Mouse (Mus musculus) myocyte (in vitro differentiated cells): ENCODE results near the gene Rimbp3.
"Not testable (repeated sequence)": the region's sequence is repeated elsewhere in the genome, so short reads cannot be mapped to it uniquely, and the experiment has no call there.

Source experiments
- CEBPB ChIP-seq: IDR thresholded peaks from 2 replicates; pipeline ENCODE4 v1.6.1; 2011; ENCODE audit warnings: mild to moderate bottlenecking, moderate library complexity; ENCODE audit not compliant: poor library complexity, insufficient read depth, severe bottlenecking
- MYOD1 ChIP-seq, 3 experiments: IDR thresholded peaks; one replicate each; pipeline ENCODE4 v1.6.1; 2011; ENCODE audit warnings: control low read depth in 2 of 3, low read depth in 2 of 3, mild to moderate bottlenecking in 2 of 3, moderate library complexity in 1 of 3; ENCODE audit not compliant: insufficient read length in 2 of 3, control insufficient read depth in 1 of 3
- POLR2A ChIP-seq: IDR thresholded peaks from one replicate; pipeline ENCODE4 v1.6.1; 2011; ENCODE audit warnings: low read depth, mild to moderate bottlenecking, control low read depth, moderate library complexity; ENCODE audit not compliant: insufficient read length

DNA sequence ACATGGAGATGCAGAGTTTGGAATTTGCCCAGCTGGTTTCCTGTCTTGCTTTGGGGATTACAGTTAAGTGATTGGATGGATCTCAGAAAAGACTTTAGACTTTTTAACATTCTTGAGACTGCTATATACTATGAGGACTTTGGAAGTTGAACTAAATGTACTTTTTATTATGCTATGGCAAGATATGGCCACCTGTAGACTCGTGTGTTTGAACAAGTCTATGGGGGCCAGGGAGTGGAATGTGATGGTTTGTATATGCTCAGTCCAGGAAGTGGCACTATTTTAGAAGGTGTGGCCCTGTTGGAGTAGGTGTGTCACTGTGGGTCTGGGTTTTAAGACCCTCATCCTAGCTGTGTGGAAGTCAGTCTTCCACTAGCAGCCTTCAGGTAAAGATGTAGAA lies 42.9 kb upstream of the Rimbp3 start:
- TF ChIP-seq POLR2A; CEBPB; MYOD1 (IDR thresholded peaks at IDR 0.05; ENCODE audit: control insufficient read depth in 1 of 3, insufficient read length in 2 of 3, low read depth in 2 of 3): not testable (repeated sequence)
